Mouse (Mus musculus) thymus, adult 18-20 months (tissue): ENCODE results near the gene Wdr37.

Experiments used
- DNase-seq, 2 experiments: peaks; one replicate each; pipeline ENCODE4 v3.0.0; 2022; ENCODE audit warnings: mixed read lengths in 2 of 2

Gene Wdr37

DNA sequence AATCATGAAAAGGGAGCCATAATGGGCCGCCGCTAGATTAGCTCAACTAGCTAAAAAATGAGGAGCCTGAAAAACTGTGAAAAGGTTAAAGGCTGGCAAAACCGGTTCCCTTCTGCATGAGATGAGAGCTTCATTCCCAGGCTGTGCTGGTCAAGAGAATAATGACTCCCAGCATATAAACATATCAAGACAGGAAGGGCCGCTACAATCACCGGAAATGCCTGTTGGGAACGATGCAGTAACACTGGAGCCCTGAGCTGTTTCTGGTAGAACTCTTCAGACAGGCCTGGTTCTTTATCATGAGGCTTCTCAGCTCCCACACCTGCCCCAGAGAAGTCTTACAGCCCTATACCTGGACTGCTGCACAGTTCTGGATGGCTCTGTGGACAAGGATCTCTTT lies 31.8 kb downstream of the Wdr37 start:
- no peak for DNase-seq

DNA sequence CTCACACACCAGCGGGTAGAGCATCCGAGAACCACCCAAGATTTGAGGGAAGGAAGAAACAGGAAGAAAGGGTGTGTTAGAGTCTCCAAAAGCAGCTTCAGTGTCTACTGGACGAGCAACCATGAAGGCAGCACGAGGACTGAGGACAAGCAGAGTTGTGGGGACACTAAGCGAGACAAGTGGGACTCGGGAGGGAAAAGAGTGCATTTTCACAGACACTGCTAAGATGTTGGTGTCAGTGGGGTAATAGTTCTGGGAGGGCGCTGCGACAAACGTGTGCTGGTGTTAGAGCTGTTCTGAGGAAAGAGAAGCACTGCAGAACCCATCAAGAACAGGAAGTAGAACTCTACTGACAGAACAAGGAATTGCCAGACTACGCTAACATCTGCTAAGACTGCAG lies 32.6 kb downstream of the Wdr37 start:
- DNase-seq: no peak

DNA sequence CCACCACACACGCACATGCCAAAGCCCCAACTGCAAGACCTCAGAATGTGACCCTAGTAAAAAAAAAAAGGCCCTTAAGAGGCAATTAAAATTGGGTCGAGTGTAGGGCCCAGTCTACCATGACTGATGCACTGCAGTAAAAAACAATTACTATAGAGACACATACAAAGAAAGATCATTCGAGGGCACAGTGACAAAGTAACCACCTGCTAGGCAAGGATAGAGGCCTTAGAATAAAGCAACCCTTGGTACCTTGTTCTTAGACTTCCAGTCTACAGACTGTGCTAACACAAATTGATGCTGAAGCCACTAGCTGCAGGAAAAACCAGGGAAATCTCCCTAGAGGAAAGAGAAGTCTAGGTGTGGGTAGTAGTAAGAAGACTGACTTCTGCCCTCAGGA lies 33.3 kb downstream of the Wdr37 start:
- no peak for DNase-seq

DNA sequence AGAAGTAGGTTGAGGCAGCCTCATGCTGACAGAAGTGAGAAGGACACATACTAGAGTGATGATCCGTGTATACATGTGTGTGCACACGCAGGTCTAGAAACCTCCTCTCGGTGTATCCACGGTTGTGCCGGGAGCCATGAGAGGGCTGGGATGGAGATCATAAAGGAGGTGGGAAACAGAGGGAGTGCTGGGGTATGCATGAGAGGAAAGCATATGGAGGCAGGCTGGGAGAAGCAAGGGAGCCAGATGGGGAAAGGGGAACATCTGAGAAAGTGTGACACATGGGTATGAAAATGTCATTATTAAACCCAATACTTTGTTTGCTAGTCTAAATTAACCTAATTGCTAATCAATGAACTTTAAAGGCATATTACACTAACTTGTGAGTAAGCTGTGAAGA lies 37.1 kb downstream of the Wdr37 start:
- DNase-seq: no peak

DNA sequence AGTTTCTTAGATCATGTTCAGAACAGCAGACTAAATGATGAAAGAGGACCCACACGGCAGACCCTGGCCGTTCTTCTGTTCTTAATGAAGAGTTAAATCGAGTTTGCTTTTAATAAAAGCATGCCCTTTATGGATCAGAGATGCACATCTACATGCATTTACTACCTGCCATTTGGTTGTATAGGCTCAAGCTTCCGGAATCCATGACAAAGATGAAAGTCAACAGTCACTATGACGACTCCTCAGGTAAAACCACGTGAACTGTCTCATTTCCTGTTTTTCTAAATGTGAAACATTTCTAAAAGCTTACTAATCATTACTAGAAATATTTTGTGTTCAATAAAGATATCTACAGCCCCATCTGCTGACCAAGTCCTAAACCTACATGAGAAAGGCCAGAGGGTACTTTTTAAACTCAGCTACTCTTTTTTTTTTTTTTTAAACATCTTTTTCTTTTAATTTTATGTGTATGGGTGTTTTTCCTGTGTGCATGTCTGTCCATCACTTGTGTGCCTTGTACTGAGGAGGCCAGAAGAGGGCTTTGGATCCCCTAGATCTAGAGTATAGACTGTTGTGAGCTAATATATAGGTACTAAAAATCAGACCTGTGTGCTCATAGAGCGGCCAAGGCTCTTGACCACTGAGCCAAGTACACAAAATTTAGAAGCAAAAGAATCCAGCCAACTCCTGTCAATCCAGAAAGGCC lies 40.0 kb downstream of the Wdr37 start:
- DNase-seq: no peak

DNA sequence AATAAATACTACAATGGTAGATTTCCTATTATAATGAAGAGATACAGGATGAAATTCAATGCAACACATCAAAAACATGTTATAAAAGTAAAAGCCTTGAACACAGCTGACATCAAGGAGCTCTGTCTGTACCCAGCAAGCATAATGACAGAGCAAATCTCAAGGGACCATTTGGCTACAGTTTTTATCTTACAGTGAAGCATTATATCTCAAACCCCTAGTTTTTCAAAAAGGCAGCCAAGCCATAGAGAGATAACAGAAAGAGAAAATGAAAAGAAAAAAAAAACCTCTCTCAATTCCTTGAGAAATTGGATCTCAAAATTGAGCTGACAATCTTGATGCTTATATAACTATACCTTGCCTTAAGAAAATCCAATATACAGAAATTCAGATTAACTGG lies 41.0 kb downstream of the Wdr37 start:
- no peak for DNase-seq

DNA sequence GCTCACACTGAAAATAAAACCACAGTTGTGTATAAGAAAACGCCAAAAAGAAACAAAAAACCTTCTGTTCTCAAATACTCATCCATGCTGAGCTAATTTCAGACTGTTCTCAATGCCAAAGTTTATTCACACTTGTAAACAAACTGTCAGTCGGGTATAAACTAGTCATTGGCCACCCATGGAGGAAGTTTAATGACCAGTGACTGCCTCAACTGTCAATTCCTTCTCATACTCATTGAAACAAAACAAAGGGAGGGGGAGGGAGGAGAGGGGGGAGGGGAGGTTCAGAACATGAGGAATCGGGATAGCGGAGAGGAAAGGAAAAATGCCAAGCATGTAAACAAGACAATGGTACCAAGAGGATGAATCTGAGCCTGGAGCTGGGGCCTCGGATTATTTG lies 41.9 kb downstream of the Wdr37 start:
- DNase-seq: no peak

DNA sequence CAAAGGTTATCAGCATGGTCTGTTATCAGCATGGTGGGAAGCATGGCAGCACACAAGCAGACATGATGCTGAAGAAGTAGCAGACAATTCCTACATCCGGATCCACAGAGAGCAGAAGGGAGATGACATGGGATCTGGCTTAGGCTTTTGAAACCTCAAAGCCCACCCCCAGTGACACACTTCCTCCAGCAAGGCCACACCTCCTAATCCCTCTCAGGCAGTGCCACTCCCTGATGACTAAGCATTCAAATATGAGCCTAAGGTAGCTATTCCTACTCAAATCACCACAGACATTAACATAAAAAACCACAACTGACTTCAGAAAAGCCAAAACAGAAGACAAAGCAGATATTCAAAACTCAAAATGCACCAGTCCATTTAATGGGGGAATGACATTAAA lies 42.8 kb downstream of the Wdr37 start:
- no peak for DNase-seq

DNA sequence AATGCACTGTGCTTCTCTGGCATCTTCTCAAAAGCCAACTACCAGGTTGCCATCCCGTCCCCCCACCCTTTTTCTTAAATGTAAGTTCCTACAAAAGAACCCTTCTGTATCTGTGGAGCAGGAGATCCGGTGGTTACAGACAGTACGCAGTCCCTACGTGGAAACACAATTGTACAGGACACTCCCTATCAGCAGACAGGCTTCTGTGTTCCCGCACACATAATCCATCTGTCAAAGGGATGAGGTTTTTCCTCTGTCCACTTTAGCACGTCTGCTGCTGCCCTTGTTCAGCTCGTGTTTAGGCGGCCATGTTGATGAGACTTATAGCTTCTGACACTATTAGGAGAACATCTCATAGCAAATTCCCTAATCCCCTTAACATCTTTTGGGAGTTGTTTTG lies 48.2 kb downstream of the Wdr37 start:
- DNase-seq: no peak

DNA sequence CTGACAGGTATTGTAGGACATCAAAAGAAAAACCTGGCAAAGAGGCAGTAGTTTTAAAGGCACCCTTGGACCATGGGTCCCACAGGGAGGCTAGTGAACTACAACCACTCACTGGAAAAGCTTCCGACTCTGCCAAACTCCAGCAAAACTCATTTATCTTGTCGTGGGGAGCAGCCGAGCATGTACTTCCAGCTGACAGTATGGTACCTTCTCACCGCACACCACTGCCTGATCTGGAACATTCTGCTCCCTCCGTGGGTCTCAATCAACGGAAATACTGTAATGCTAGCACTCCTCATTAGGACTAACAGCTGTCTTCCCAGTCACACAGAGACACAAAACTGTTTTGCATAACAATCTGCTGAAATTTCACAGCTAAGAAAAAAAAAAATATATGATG lies 48.6 kb downstream of the Wdr37 start:
- no peak for DNase-seq

DNA sequence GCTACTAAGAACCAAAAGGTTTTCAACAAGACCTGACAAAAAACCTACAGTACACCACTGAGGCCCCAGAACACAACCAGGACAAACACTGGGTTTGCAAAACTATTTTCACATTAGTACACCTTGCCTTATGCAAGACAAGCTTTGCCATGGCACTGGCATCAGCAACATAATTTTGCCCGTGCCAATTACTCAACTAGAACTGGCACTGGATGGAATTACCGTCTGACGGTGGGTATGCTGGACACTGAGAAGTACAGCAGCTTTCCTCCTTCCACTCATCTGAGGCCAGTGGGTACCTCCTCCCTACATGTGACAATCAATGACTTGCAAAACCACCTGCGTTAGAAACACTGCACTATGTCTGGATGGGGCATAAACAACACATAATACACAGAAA lies 49.5 kb downstream of the Wdr37 start:
- no peak for DNase-seq

DNA sequence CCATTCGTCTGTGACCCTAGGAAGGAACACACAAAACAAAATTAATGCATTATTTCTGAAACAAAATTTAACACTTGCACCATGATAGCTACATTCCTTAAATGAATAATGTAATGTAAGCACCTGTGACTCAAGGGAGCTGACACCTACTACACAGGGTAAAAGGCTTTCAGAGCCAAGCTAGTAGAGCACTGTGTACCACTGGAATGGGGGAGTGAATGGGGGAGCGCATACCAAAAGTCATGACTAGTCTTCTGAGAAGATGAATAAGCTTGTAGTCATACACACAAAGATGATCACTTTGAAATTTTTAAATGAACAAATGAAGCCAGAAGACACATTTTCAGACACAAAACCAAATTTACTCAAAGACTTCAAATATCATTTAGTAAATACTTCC lies 65.8 kb downstream of the Wdr37 start:
- no peak for DNase-seq

DNA sequence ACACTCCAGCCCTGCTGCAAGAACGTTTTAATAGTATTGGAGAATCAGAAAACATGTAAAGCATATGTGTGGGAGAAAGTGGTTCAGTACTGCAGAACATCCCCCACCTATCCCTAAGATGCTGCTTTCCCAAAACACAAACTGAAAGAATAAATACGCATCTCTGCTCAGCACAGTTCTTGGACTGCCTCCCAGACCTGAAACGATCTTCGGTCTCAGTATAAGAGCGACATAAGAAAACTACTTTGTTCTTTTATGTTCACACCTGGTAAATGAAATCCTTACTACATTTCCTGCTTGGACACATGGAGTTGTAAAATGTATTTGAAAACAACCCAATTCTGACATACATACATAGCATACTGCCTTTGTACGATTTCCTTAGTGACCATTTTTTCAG lies 71.1 kb downstream of the Wdr37 start:
- DNase-seq: no peak

DNA sequence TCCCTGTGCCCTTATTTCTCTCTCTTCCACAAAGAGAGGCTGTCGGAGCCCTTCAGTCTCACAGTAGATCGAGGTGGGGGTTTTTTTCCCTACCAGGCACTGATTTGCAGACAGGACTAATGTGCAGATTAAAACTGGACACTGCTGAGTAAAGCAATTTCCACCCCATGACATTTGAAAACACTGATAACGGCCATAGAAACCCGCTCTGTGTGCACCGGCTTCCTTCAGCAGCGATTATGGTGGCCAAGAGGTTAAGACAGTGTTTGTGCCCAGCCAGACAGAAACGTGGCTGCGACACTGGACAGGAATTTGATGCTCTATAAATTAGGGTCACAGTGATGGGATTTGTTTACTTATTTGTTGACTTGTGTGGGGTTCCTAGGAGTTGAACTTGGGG lies 78.5 kb downstream of the Wdr37 start:
- DNase-seq: no peak

DNA sequence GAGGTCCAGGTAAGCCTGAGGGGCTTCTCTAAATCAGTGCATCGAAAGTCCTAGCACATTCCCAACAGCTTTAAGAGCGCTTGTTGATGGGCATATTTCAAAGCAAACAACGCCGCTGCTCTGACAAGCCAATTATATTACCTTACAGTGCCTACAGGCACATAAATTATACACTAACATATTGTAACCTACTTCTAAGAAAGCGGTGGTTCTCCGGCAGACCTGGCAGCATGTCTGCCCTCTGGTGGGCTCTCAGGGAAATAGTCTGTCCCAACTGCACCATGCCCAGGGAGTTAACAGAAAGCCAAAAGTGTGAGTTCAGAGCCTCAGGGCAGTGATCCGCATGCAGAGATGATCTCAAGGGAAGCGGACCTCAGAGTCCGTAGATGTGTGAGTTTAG lies 86.5 kb downstream of the Wdr37 start:
- peak in 1 of 2 experiments; percentile 9 for DNase-seq

DNA sequence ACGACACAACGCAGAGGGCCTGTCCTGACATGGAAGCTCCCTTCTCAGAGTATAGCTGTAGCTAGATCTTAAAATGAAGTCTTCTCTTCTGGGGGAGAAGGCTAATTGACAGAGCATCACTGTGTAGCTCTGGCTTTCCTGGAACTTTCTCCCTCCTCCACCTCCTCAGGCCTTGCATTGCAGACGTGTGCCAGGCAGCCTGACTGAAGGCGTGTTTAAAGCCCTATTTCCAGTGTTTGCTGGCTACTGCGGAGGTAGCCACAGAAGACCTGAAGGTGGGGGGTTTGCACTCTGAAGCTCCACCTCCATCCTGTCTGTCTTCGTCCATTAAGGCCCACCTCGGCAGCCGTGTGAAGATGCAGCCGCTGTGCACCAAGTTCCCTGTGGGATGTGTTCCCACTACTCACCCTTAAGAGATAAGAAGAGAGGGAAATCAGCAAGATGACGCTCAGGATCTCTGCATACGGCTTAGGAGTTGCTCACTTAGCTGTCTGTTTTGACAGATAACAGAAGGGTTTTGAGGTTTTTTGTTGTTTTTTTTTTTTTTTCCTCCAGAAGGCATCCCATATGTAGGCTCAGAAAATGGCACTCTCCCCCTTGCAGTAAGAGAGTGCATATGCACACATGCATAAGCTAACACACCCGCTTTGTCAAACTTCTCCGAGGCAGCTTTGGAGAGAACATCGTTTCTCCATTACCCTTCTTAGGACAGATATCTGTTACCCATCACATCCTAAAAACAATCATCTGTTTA lies 87.2 kb downstream of the Wdr37 start:
- DNase-seq: no peak

DNA sequence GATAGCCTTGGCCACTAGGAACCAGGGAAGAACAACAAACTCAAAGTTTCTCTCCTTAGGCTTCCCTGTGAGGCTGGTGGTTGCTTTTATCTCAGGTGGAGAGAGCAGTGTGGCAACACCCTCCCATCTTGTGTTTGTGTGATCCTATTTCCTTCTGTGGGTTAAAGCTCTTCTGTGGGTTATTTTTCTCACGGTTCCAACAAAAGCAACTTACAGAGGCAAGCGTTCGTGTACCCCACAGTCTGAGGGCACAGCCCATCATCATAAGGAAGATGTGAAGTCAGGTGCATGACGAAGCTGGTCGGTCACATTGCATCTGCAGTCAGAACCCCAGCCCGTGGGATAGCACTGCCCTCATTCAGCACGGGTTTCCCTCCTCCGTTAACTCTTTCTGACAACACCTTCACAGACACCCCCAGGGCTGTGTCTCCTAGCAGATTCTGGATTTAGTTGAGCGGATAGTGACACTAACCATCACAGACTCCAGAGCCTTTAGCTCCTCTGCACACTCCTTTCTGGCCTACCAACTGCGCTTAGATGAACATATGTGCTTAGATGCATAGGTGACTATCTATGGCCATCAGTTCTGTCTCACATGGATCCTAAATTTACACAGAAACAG lies 87.9 kb downstream of the Wdr37 start:
- DNase-seq: no peak

DNA sequence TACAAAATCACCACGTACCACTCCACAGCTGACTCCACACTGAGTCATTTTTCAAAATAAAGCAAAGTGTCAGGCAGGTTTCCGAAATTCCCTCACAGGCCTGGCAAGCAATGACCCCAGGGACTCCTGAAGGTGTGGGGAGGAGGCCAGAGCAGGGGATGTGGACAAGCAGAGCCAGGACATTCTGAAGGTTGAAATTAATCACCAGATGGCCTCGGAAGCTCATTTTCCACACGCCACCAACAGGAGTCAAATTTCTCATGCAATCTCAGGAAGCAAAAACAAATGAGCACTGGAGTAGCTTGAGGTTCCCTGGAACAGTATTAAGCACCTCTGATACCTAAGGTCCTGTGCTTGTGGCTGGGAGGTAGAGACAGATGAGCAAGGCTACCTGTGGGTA lies 89.1 kb downstream of the Wdr37 start:
- no peak for DNase-seq

DNA sequence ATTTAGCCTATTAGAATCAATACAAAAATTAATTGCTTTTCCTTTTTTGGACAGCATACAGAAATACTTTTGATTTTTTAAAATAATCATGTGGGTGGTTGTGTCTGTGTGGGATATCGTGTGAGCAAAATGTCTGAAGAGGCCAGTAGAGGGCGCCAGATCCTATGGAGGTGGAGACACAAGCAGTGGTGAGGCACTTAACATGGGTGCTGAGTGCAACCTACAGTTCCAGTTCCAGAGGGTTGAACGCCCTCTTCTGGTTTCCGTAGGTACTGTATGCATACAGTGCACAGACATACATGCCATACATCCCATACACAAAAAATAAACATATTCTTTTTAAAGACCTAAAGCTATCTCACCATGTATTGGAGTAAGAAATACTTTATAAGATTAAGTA lies 91.3 kb downstream of the Wdr37 start:
- peak in 1 of 2 experiments; percentile 31 for DNase-seq

DNA sequence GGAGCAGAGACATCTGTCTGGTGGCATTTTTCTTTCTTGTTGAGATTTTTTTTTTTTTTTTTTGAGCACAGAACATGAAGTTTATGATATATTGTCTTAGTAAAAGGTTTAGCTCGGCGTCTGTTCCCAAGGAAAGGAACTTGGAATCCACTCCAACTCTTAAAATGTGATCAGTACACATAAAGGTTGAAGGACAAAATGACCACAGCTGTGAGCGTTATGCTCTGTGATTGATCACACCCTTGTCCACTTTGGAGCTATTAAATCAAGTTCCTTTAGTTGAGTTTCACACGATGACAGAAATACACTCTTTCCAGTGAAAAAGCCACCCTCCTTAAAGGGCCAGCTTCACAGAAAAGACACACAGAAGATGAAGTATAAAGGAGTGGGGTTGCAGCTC lies 101.1 kb downstream of the Wdr37 start:
- DNase-seq: no peak

DNA sequence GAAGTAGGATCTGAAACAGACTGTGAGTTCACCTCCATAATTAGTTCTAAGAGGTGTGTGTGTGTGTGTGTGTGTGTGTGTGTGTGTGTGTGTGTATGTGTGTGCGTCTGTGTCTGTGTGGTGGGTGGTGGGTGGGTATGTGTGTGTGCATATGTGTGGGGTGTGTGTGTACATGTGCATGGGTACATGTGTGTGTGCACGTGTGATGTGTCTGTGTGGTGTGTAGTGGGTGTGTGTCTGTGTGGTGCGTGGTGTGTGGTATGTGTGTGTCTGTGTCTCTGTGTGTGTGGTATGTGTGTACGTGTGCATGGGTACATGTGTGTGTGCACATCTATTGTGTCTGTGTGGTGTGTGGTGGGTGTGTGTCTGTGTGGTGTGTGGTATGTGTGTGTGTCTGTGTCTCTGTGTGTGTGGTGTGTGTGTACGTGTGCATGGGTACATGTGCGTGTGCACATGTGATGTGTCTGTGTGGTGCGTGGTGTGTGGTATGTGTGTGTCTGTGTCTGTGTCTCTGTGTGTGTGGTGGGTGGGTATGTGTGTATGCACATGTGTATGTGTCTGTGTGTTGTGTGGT lies 102.0 kb downstream of the Wdr37 start:
- no peak for DNase-seq

DNA sequence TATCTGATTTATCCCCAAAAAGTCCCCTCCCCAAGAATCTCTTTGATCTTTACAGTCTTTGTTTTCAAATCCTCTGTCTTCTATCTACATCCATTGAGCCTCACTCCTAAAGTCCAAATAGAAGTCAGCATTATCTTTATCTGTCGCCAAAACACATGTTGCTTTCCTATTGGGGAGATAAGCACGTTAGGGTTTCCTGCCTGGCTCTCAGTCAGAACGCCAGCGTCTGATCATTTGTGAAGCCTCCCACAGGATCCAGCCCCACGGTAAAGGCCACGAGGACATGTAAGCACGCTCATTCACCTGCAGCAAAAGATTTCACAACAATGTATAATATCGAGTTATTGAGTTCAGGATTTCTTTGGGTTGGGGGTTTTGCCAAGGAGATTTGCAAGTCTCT lies 110.8 kb downstream of the Wdr37 start:
- no peak for DNase-seq
